In the genomic region with DNA sequence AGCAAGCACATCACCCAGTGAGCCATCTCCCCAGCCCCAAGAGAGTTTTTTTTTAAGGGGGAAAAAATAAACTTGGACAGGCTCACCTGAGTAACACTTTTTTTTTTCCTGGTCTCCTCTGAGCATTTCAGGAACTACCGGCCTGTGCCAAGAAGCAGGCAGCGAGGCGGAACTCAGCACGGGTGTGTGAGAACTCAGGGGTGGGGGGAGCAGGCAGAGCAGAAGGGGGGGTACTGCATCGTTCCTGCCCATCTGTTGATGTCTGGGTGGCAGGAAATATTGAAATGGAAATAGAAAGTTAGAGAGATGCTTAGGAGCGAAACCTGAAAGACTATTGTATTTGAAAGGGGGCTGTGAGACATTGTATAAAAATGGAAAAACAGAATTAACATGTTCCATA, we compare ENCODE assay signal across 10 mouse cellular contexts.
DNase-seq lines count a peak whose midpoint lies in the region; ATAC-seq lines count a peak whose summit lies in the region.
"Had no signal": no experiment of that assay in that cellular context is flagged by ENCODE, and none has a peak within 500 bp of the region (broad histone marks: within the 10 kb centered on the region; RNA-seq: fewer than 3 reads in every experiment).

No protein-coding gene starts in this region.

- H3K27me3 ChIP-seq in kidney, embryonic 14.5 days (ENCODE audit: control insufficient read depth, insufficient read depth, low read length), result no peaks in the 10 kb centered on the region
- no peaks in the 10 kb centered on the region for H3K27me3 ChIP-seq in heart, embryonic 12.5 days (replicated peaks)
- H3K27me3 ChIP-seq: embryonic facial prominence, embryonic 12.5 days had no signal

- WGBS in kidney, embryonic 14.5 days, result 48% methylated on average over 6 of the region's 6 CpGs
- WGBS in heart, embryonic 12.5 days, result 65% methylated on average over 6 of the region's 6 CpGs

- no peaks in the 10 kb centered on the region for H3K9me3 ChIP-seq in kidney, embryonic 14.5 days (ENCODE audit: control insufficient read depth, low read length)
- no peaks in the 10 kb centered on the region for H3K9me3 ChIP-seq in heart, embryonic 12.5 days (replicated peaks)
- H3K9me3 ChIP-seq: embryonic facial prominence, embryonic 12.5 days had no signal

- H3K36me3 ChIP-seq in kidney, embryonic 14.5 days (ENCODE audit: control insufficient read depth, insufficient read depth, low read length), result no peaks in the 10 kb centered on the region
- H3K36me3 ChIP-seq in heart, embryonic 12.5 days, result no peaks in the 10 kb centered on the region
- H3K36me3 ChIP-seq: embryonic facial prominence, embryonic 12.5 days had no signal

- peak; percentile 41 to 69 for DNase-seq in kidney, postnatal 25 days
- peak; percentile 57 for DNase-seq in CD4-positive helper T cell, adult 2 months (ENCODE audit: low read depth, low spot score)
- peak; percentile 28 for DNase-seq in left cerebral cortex, postnatal 4 days
- no peak for DNase-seq in ovary, adult 18-20 months (ENCODE audit: low spot score)
- no peak for DNase-seq in embryo, embryonic 9.5 days (ENCODE audit: extremely low spot score)
- DNase-seq: heart, adult 18-20 months had no signal

- no peak overlapping the region for H3K9ac ChIP-seq in kidney, embryonic 14.5 days (ENCODE audit: low read depth, low read length)
- H3K9ac ChIP-seq in heart, embryonic 12.5 days, result no peak overlapping the region
- H3K9ac ChIP-seq: embryonic facial prominence, embryonic 12.5 days had no signal

- intact Hi-C loops in left cerebral cortex, postnatal 4 days (cut with DNase I), result no loop called here

- no peak for ATAC-seq in kidney, embryonic 14.5 days (ENCODE audit: low FRiP score, low TSS enrichment)
- ATAC-seq in CD4-positive, CD25-positive, alpha-beta regulatory T cell, adult 4 months, result peak; percentile 17
- no peak for ATAC-seq in heart, embryonic 12.5 days (ENCODE audit: insufficient number of reproducible peaks, low FRiP score)

- H3K27ac ChIP-seq in kidney, embryonic 14.5 days (ENCODE audit: low read depth, low read length), result no peak overlapping the region
- no peak overlapping the region for H3K27ac ChIP-seq in heart, embryonic 12.5 days (ENCODE audit: poor library complexity, severe bottlenecking)
- H3K27ac ChIP-seq: embryonic facial prominence, embryonic 12.5 days had no signal

- no peak overlapping the region for H3K4me2 ChIP-seq in kidney, embryonic 14.5 days (replicated peaks; ENCODE audit: low read depth, low read length)
- no peak overlapping the region for H3K4me2 ChIP-seq in heart, embryonic 12.5 days
- H3K4me2 ChIP-seq: embryonic facial prominence, embryonic 12.5 days had no signal

- peaks cover 39% of the 10 kb centered on the region for H3K4me1 ChIP-seq in kidney, embryonic 14.5 days (ENCODE audit: control insufficient read depth, insufficient read depth, low read length)
- H3K4me1 ChIP-seq in heart, embryonic 12.5 days (replicated peaks), result peaks cover 35% of the 10 kb centered on the region

- H3K4me3 ChIP-seq in kidney, embryonic 14.5 days (ENCODE audit: low read length), result no peak overlapping the region
- H3K4me3 ChIP-seq in heart, embryonic 12.5 days, result no peak overlapping the region
- H3K4me3 ChIP-seq: embryonic facial prominence, embryonic 12.5 days had no signal

Comparison
In these comparisons a context has a peak if more than half of its experiments do, and no peak if none do; other contexts are left out.
1. DNase-seq: peak in kidney, postnatal 25 days (2 of 2), CD4-positive helper T cell, adult 2 months (single experiment) and left cerebral cortex, postnatal 4 days (single experiment); none in ovary, adult 18-20 months (single experiment) and embryo, embryonic 9.5 days (single experiment).